Mouse (Mus musculus) effector memory CD4-positive, alpha-beta T cell, adult 5 months (primary cell): Measurements from ENCODE around the gene Mxd1. TPM values are rescaled to one million over a fixed set of nuclear protein-coding genes. Genes with fewer than 3 reads are reported as not detected.

Experiments
- polyA plus RNA-seq: library from polyadenylated mRNA; unstranded; fragments of 100-300 nt; shearing (Covaris generic); gene quantifications from one replicate; pipeline ENCODE4 v1.2.1, GENCODE M21; 2017

Mxd1 gene
- polyA plus RNA-seq, result 282 TPM

GRCm38 (mm10) chr6:86668580-86669239 lies at the start of gene Mxd1:
Gene Mxd1, minus strand, starts transcription at chr6:86669161.

GRCm38 (mm10) chr6:86683872-86684654 lies 15.1 kb upstream of the Mxd1 start, which contains the start of gene Snrnp27:
Gene Snrnp27, minus strand, starts transcription at chr6:86684522.

GRCm38 (mm10) chr6:86627946-86628345 lies 41.0 kb downstream of the Mxd1 start, which contains the start of gene Asprv1:
Gene Asprv1, plus strand, starts transcription at chr6:86628164.

Other genes starting within 250 kb of the Mxd1 start
- not detected for gene Gm44790, start 242.5 kb downstream of the Mxd1 start, polyA plus RNA-seq
- gene C87436, start 230.8 kb downstream of the Mxd1 start, polyA plus RNA-seq, result 42.4 TPM
- gene Pcbp1, start 142.8 kb downstream of the Mxd1 start, polyA plus RNA-seq, result 299 TPM
- 0.32 TPM for gene Asprv1, start 41.0 kb downstream of the Mxd1 start, polyA plus RNA-seq
- 46.5 TPM for gene Snrnp27, start 15.4 kb upstream of the Mxd1 start, polyA plus RNA-seq
- gene Gmcl1, start 64.2 kb upstream of the Mxd1 start, polyA plus RNA-seq, result 37.1 TPM
- gene Anxa4, start 124.4 kb upstream of the Mxd1 start, polyA plus RNA-seq, result 2.3 TPM
- gene Aak1, start 180.4 kb upstream of the Mxd1 start, polyA plus RNA-seq, result 114 TPM